8 mouse cellular contexts compared by ENCODE assay signal in the genomic region with DNA sequence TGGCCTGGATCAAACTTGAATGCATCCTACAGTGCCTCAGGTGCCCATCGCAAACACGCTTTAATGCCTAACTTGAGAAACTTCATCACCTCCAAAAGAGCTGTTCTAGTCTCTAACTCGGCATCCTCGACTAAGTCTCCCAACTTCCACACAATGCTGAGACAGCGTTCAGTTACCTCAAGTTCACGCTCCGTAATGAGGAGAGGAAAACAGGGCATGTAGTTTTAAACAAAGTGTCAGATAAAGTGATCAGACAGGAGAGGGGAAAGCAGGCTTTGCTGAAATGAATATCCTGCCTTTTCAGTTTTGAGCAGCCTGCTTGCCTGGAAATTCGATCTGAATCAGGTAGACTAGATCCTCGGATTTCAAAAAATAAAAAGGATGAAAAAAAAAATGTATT. TPM values are rescaled to one million over a fixed set of nuclear protein-coding genes. Genes with fewer than 3 reads are reported as not detected.
DNase-seq lines count a peak whose midpoint lies in the region; ATAC-seq lines count a peak whose summit lies in the region.

No protein-coding gene starts in this region.

- peaks cover 23% of the 10 kb centered on the region for H3K36me3 ChIP-seq in liver, embryonic 12.5 days

- H3K27ac ChIP-seq in liver, embryonic 12.5 days, result peak overlapping the region; percentile 52; the same call in 1 of the 2 replicates

- H3K9ac ChIP-seq in liver, embryonic 12.5 days, result peak overlapping the region; percentile 72

- H3K9me3 ChIP-seq in liver, embryonic 12.5 days (replicated peaks), result no peaks in the 10 kb centered on the region

- H3K4me3 ChIP-seq in liver, embryonic 12.5 days, result peak overlapping the region; percentile 68

- DNase-seq in CD4-positive, CD25-positive, alpha-beta regulatory T cell, adult 2 months (ENCODE audit: low read depth, low spot score), result peak; percentile 9
- DNase-seq in retina, postnatal 1 day, result peak; percentile 13
- DNase-seq in retina, embryonic 14.5 days (ENCODE audit: low spot score), result no peak
- DNase-seq in right cerebral cortex, adult 18-20 months, result no peak
- no peak for DNase-seq in thymus, postnatal 36 days
- no peak for DNase-seq in spleen, postnatal 36 days (ENCODE audit: low spot score in 2 of 2)

- no peaks in the 10 kb centered on the region for H3K27me3 ChIP-seq in liver, embryonic 12.5 days (replicated peaks)

- peaks cover 22% of the 10 kb centered on the region for H3K4me1 ChIP-seq in liver, embryonic 12.5 days

- ATAC-seq in CD4-positive, CD25-positive, alpha-beta regulatory T cell, adult 4 months, result no peak
- ATAC-seq in liver, embryonic 12.5 days, result no peak

- H3K4me2 ChIP-seq in liver, embryonic 12.5 days, result peak overlapping the region; percentile 73

- 22% methylated on average over 9 of the region's 9 CpGs for WGBS in liver, embryonic 12.5 days (ENCODE audit: insufficient replicate concordance)

RNA-seq across cellular contexts. Expression of gene Msmo1, which starts 1.0 kb away (rescaled TPM):
- polyA plus RNA-seq in CD4-positive, CD25-positive, alpha-beta regulatory T cell, adult 4 months (2017; shearing (Covaris generic)), result 10 to 100 TPM; 54.8 to 63.1 TPM
- polyA plus RNA-seq in liver, embryonic 12.5 days (2016; fragmentation: Nextera tagmentation; extraction: Ambion mirVana), result 122 and 135 TPM in 2 replicates

RNA-seq across cellular contexts. Expression of gene Cpe, which starts 39.7 kb away (rescaled TPM):
- polyA plus RNA-seq in CD4-positive, CD25-positive, alpha-beta regulatory T cell, adult 4 months (2017; shearing (Covaris generic)), result 1 to 10 TPM; 1.3 to 2.3 TPM
- polyA plus RNA-seq in liver, embryonic 12.5 days (2016; fragmentation: Nextera tagmentation; extraction: Ambion mirVana), result 6.3 and 6.7 TPM in 2 replicates

Comparison
In these comparisons a context has a peak if more than half of its experiments do, and no peak if none do; other contexts are left out.
1. DNase-seq: peak in CD4-positive, CD25-positive, alpha-beta regulatory T cell, adult 2 months (single experiment) and retina, postnatal 1 day (single experiment); none in retina, embryonic 14.5 days (single experiment), right cerebral cortex, adult 18-20 months (single experiment), thymus, postnatal 36 days (0 of 2) and spleen, postnatal 36 days (0 of 2).